7 mouse cellular contexts compared by ENCODE assay signal in the genomic region with DNA sequence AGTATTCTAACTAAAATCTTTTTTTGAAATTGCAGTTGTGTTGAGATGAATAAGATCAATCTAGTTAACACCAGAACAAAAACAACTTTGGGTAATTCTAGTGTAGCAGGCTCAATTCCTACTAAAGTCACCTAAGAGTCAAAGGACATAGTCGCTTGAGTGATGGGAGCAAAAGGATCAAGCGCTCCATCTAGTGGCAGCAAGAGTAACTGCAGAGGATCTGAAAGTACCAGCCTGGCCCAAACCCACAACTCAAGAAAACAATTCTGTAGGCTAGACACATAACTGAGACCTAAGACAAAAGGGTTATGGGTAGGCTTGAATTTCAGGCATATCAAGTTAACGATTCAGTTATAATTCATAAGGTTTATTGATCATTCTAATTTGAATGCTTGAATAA. TPM values are rescaled to one million over a fixed set of nuclear protein-coding genes. Genes with fewer than 3 reads are reported as not detected.
DNase-seq lines count a peak whose midpoint lies in the region; ATAC-seq and TF ChIP-seq lines count a peak whose summit lies in the region.

No protein-coding gene starts in this region.

- H3K4me2 ChIP-seq in liver, postnatal 0 days (ENCODE audit: low read depth, low read length), result no peak overlapping the region
- no peak overlapping the region for H3K4me2 ChIP-seq in neural tube, embryonic 14.5 days (ENCODE audit: low read depth, low read length)

- peak; percentile 89 for TF ChIP-seq CTCF in G1E (IDR thresholded peaks at IDR 0.05; ENCODE audit: low read depth, low read length)
- peak; percentile 97 for TF ChIP-seq CTCF in liver, postnatal 0 days (IDR thresholded peaks at IDR 0.05; ENCODE audit: low read depth)

- TF ChIP-seq EP300 in liver, postnatal 0 days (IDR thresholded peaks at IDR 0.05; ENCODE audit: low read depth), result no peak

- peak; percentile 72 for DNase-seq in CD4-positive helper T cell, adult 2 months (ENCODE audit: low read depth, low spot score)
- no peak for DNase-seq in G1E (ENCODE audit: low spot score)
- peak; percentile 64 for DNase-seq in cerebellum, adult 8-10 months
- DNase-seq in kidney, adult 9 months, result peak; percentile 49
- DNase-seq in liver, postnatal 0 days, result peak; percentile 66

- H3K4me1 ChIP-seq in G1E (ENCODE audit: insufficient read depth, low read depth, low read length), result no peaks in the 10 kb centered on the region
- no peaks in the 10 kb centered on the region for H3K4me1 ChIP-seq in liver, postnatal 0 days (ENCODE audit: insufficient read depth)
- H3K4me1 ChIP-seq in neural tube, embryonic 14.5 days (ENCODE audit: control insufficient read depth, insufficient read depth, low read length), result no peaks in the 10 kb centered on the region

- WGBS in liver, postnatal 0 days (ENCODE audit: insufficient replicate concordance), result under 1% methylated on average over 3 of the region's 3 CpGs
- 2% methylated on average over 3 of the region's 3 CpGs for WGBS in neural tube, embryonic 14.5 days

- H3K36me3 ChIP-seq in G1E (replicated peaks), result no peaks in the 10 kb centered on the region
- H3K36me3 ChIP-seq in liver, postnatal 0 days (replicated peaks; ENCODE audit: insufficient read depth, low read length), result no peaks in the 10 kb centered on the region
- no peaks in the 10 kb centered on the region for H3K36me3 ChIP-seq in neural tube, embryonic 14.5 days (ENCODE audit: control insufficient read depth, insufficient read depth, low read length)

- peaks cover 10% of the 10 kb centered on the region for H3K27me3 ChIP-seq in G1E (ENCODE audit: insufficient read depth, low read length)
- H3K27me3 ChIP-seq in liver, postnatal 0 days (ENCODE audit: insufficient read depth, low read length), result no peaks in the 10 kb centered on the region
- no peaks in the 10 kb centered on the region for H3K27me3 ChIP-seq in neural tube, embryonic 14.5 days (ENCODE audit: control insufficient read depth, insufficient read depth, low read length)

- H3K9ac ChIP-seq in liver, postnatal 0 days (replicated peaks), result no peak overlapping the region
- no peak overlapping the region for H3K9ac ChIP-seq in neural tube, embryonic 14.5 days (replicated peaks; ENCODE audit: low read depth, low read length)

- peak; percentile 78 for ATAC-seq in G1E (ENCODE audit: extremely low read depth, insufficient number of reproducible peaks, low FRiP score, poor library complexity, severe bottlenecking)
- peak; percentile 64; the same call in 1 of the 2 replicates for ATAC-seq in frontal cortex, adult (ENCODE audit: low TSS enrichment)
- ATAC-seq in liver, postnatal 0 days, result peak; percentile 63
- ATAC-seq in neural tube, embryonic 14.5 days (ENCODE audit: low read depth), result peak; percentile 77; the same call in 1 of the 2 replicates

- no peak overlapping the region for H3K4me3 ChIP-seq in G1E (ENCODE audit: low read depth, low read length)
- no peak overlapping the region for H3K4me3 ChIP-seq in liver, postnatal 0 days (ENCODE audit: low read depth, low read length)
- no peak overlapping the region for H3K4me3 ChIP-seq in neural tube, embryonic 14.5 days (ENCODE audit: low read depth, low read length)

- no peaks in the 10 kb centered on the region for H3K9me3 ChIP-seq in G1E (replicated peaks)
- H3K9me3 ChIP-seq in liver, postnatal 0 days (ENCODE audit: low read length), result no peaks in the 10 kb centered on the region
- H3K9me3 ChIP-seq in neural tube, embryonic 14.5 days (ENCODE audit: control insufficient read depth, low read length), result no peaks in the 10 kb centered on the region

- no peak overlapping the region for H3K27ac ChIP-seq in liver, postnatal 0 days (ENCODE audit: low read depth)
- no peak overlapping the region for H3K27ac ChIP-seq in neural tube, embryonic 14.5 days (ENCODE audit: low read depth, low read length)

RNA-seq across cellular contexts. Expression of gene Lnpep, which starts 20.9 kb away (rescaled TPM):
- total RNA-seq in G1E (2014; fragmentation: Nextera tagmentation), result 91.4 and 99.0 TPM in 2 replicates
- total RNA-seq in G1E (2017), result 54.0 and 62.9 TPM in 2 replicates
- 5.3 and 7.1 TPM in 2 replicates for polyA plus RNA-seq in G1E (2012)
- polyA plus RNA-seq in liver, postnatal 0 days (2015; fragmentation: Nextera tagmentation; extraction: Ambion mirVana), result 2.4 and 3.1 TPM in 2 replicates
- 11.9 and 17.7 TPM in 2 replicates for polyA plus RNA-seq in neural tube, embryonic 14.5 days (2014; fragmentation: Nextera tagmentation; extraction: Ambion mirVana)

RNA-seq across cellular contexts. Expression of gene Vmn2r90, which starts 57.8 kb away (rescaled TPM):
- not detected in 2 replicates for total RNA-seq in G1E (2014; fragmentation: Nextera tagmentation)
- total RNA-seq in G1E (2017), result 0.06 and 0.22 TPM in 2 replicates
- polyA plus RNA-seq in G1E (2012), result not detected in 2 replicates
- polyA plus RNA-seq in liver, postnatal 0 days (2015; fragmentation: Nextera tagmentation; extraction: Ambion mirVana), result not detected in 2 replicates
- polyA plus RNA-seq in neural tube, embryonic 14.5 days (2014; fragmentation: Nextera tagmentation; extraction: Ambion mirVana), result not detected in 2 replicates
